Mouse (Mus musculus): ENCODE results near the gene Abhd17a.

GRCm38 (mm10) chr10:80614351-80614750 lies 24.2 kb upstream of the Abhd17a start:
- no peak for TF ChIP-seq POLR2A (IDR thresholded peaks at IDR 0.05; ENCODE audit: low read depth, low read length)
- TF ChIP-seq CTCF (conservative IDR thresholded peaks at IDR 0.05; ENCODE audit: insufficient read depth, insufficient read length, low read depth, low read length): no peak

Data from kidney, adult 2 months (tissue).